In genomic region chr1:152203187-152203586, GRCm38 (mm10) we compare ENCODE assay signal across 11 mouse cellular contexts.
DNase-seq lines count a peak whose midpoint lies in the region; ATAC-seq lines count a peak whose summit lies in the region.
"Had no signal": no experiment of that assay in that cellular context is flagged by ENCODE, and none has a peak within 500 bp of the region (broad histone marks: within the 10 kb centered on the region; RNA-seq: fewer than 3 reads in every experiment).

No protein-coding gene starts in this region.

- no peak overlapping the region for H3K4me2 ChIP-seq in limb, embryonic 13.5 days (replicated peaks)
- H3K4me2 ChIP-seq: forebrain, embryonic 12.5 days; liver, embryonic 15.5 days had no signal

- H3K4me1 ChIP-seq in limb, embryonic 13.5 days, result peaks cover 4% of the 10 kb centered on the region; the same call in 1 of the 2 replicates
- H3K4me1 ChIP-seq: forebrain, embryonic 12.5 days; liver, embryonic 15.5 days had no signal

- no peaks in the 10 kb centered on the region for H3K9me3 ChIP-seq in limb, embryonic 13.5 days
- H3K9me3 ChIP-seq: forebrain, embryonic 12.5 days; liver, embryonic 15.5 days had no signal

- H3K36me3 ChIP-seq in limb, embryonic 13.5 days, result no peaks in the 10 kb centered on the region
- H3K36me3 ChIP-seq: forebrain, embryonic 12.5 days; liver, embryonic 15.5 days had no signal

- no peak overlapping the region for H3K9ac ChIP-seq in limb, embryonic 13.5 days
- H3K9ac ChIP-seq: forebrain, embryonic 12.5 days; liver, embryonic 15.5 days had no signal

- peak; percentile 93 for ATAC-seq in limb, embryonic 13.5 days (ENCODE audit: low FRiP score, low read depth)
- no peak for ATAC-seq in erythroblast, adult 5-6 weeks (replicated peaks; ENCODE audit: low FRiP score, poor library complexity, severe bottlenecking)

- no peak overlapping the region for H3K4me3 ChIP-seq in limb, embryonic 13.5 days
- H3K4me3 ChIP-seq: forebrain, embryonic 12.5 days; liver, embryonic 15.5 days had no signal

- H3K27ac ChIP-seq in limb, embryonic 13.5 days, result no peak overlapping the region
- H3K27ac ChIP-seq: forebrain, embryonic 12.5 days; liver, embryonic 15.5 days had no signal

- peak; percentile 11 for DNase-seq in heart, adult 8-10 months (ENCODE audit: low spot score)
- no peak for DNase-seq in heart, adult 18-20 months
- DNase-seq in R1 (ENCODE audit: low read depth, low spot score), result peak; percentile 13
- DNase-seq in forelimb bud, embryonic 11.5 days (ENCODE audit: low read depth, low spot score), result peak; percentile 40
- DNase-seq in cerebellum, postnatal 36 days, result no peak
- no peak for DNase-seq in spleen, postnatal 14 days (ENCODE audit: low spot score in 2 of 2)
- DNase-seq: kidney, adult 18-20 months had no signal

- WGBS in limb, embryonic 13.5 days, result 52% methylated on average over 2 of the region's 2 CpGs

- no peaks in the 10 kb centered on the region for H3K27me3 ChIP-seq in limb, embryonic 13.5 days
- H3K27me3 ChIP-seq: forebrain, embryonic 12.5 days; liver, embryonic 15.5 days had no signal

Comparison
In these comparisons a context has a peak if more than half of its experiments do, and no peak if none do; other contexts are left out.
1. DNase-seq: peak in heart, adult 8-10 months (single experiment), R1 (single experiment) and forelimb bud, embryonic 11.5 days (single experiment); none in heart, adult 18-20 months (0 of 2), cerebellum, postnatal 36 days (0 of 2) and spleen, postnatal 14 days (0 of 2).